Mouse (Mus musculus): ENCODE measurements around the gene Hist1h4i.

DNA sequence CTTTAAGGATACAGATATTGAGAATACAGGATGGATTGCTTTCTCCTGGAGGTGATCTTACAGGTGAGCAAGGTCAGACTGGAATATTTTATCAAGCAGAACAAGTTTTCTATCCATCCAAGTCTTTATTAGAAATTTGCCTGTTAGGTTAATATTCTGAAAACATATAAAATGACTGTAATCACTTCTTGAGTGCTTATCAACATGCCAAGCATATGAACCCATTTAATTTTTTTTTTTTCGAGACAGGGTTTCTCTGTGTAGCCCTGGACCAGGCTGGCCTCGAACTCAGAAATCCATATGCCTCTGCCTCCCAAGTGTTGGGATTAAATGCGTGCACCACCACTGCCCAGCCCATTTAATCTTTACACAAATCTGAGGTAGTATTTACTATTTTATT lies 4.2 kb downstream of the Hist1h4i start:
- TF ChIP-seq POLR2A (IDR thresholded peaks at IDR 0.05; ENCODE audit: low read depth, low read length) (no peak), CTCF (IDR thresholded peaks at IDR 0.05; ENCODE audit: extremely low read depth, insufficient read depth, insufficient read length, insufficient replicate concordance) (no peak)
